Mouse (Mus musculus) liver, postnatal 0 days (tissue): ENCODE results near the gene Lat2. TPM values are rescaled to one million over a fixed set of nuclear protein-coding genes. Genes with fewer than 3 reads are reported as not detected.

ENCODE experiments used
- ATAC-seq: fragments of 200-750 bp; cut with Nextera tagmentation; 2 replicates; pipeline ENCODE4 v1.8.0; 2017; ENCODE audit warnings: mild to moderate bottlenecking, moderate library complexity
- DNase-seq: peaks from one replicate; pipeline ENCODE4 v3.0.0-alpha.2; 2016
- H3K27ac ChIP-seq: fragments of 300-500 bp; sonication (generic); 2 replicates; pipeline ENCODE4 v1.5.1; 2014; ENCODE audit warnings: antibody characterized with exemption, moderate library complexity, mild to moderate bottlenecking, low read depth
- H3K27me3 ChIP-seq: fragments of 300-500 bp; sonication (generic); 2 replicates; pipeline ENCODE4 v1.6.1; 2014; ENCODE audit warnings: low read length, control low read depth, mixed read lengths; ENCODE audit not compliant: insufficient read depth
- H3K36me3 ChIP-seq: fragments of 300-500 bp; sonication (generic); replicated peaks from 2 replicates; pipeline ENCODE4 v1.6.1; 2014; ENCODE audit warnings: mild to moderate bottlenecking, control low read depth, low read length, moderate library complexity, mixed read lengths; ENCODE audit not compliant: insufficient read depth
- H3K4me1 ChIP-seq: fragments of 300-500 bp; sonication (generic); 2 replicates; pipeline ENCODE4 v1.6.1; 2014; ENCODE audit warnings: antibody characterized with exemption, mild to moderate bottlenecking, control low read depth; ENCODE audit not compliant: insufficient read depth
- H3K4me2 ChIP-seq: fragments of 300-500 bp; sonication (generic); 2 replicates; pipeline ENCODE4 v1.6.1; 2014; ENCODE audit warnings: low read depth, mild to moderate bottlenecking, low read length, moderate library complexity, mixed read lengths
- H3K4me3 ChIP-seq: fragments of 300-500 bp; sonication (generic); 2 replicates; pipeline ENCODE4 v1.5.1; 2014; ENCODE audit warnings: low read depth, low read length
- H3K9ac ChIP-seq: fragments of 300-500 bp; sonication (generic); replicated peaks from 2 replicates; pipeline ENCODE4 v1.6.1; 2014; ENCODE audit warnings: mild to moderate bottlenecking, moderate library complexity
- H3K9me3 ChIP-seq: fragments of 300-500 bp; sonication (generic); 2 replicates; pipeline ENCODE4 v1.6.1; 2016; ENCODE audit warnings: mild to moderate bottlenecking, control low read depth, low read length, mixed read lengths
- CTCF ChIP-seq: sonication (generic); IDR thresholded peaks from 2 replicates; pipeline ENCODE4 v1.5.1; 2016; ENCODE audit warnings: antibody characterized with exemption, low read depth
- EP300 ChIP-seq: IDR thresholded peaks from 2 replicates; pipeline ENCODE4 v1.6.1; 2016; ENCODE audit warnings: antibody characterized with exemption, low read depth, mild to moderate bottlenecking
- WGBS: fragments of 180-500 bp; shearing (Covaris S2); extraction: QIAGEN DNeasy Blood & Tissue Kit; methylation state at CpG from one replicate; pipeline ENCODE4 v1.1.7; 2014; ENCODE audit not compliant: insufficient replicate concordance; 5-methylcytosine and 5-hydroxymethylcytosine counted together
- polyA plus RNA-seq: library from polyadenylated mRNA; unstranded; fragments of >200 nt; fragmentation: Nextera tagmentation; extraction: Ambion mirVana; gene quantifications from 2 replicates; pipeline ENCODE4 v1.2.1, GENCODE M21; 2015

Lat2 gene
- polyA plus RNA-seq, 1 experiment from 2014 or later = 2.4 TPM

GRCm38 (mm10) chr5:134632841-134633240 lies 18.0 kb upstream of the Lat2 start:
- peaks cover 28% of the 10 kb centered on the region for H3K4me1 ChIP-seq
- peaks cover 41% of the 10 kb centered on the region for H3K36me3 ChIP-seq
- H3K4me2 ChIP-seq = no peak overlapping the region
- no peak overlapping the region for H3K4me3 ChIP-seq
- H3K9ac ChIP-seq = no peak overlapping the region
- no peak for TF ChIP-seq EP300
- no peak for TF ChIP-seq CTCF
- ATAC-seq (no peak), DNase-seq (no peak)
- no peaks in the 10 kb centered on the region for H3K9me3 ChIP-seq
- WGBS = 67% methylated on average over 2 of the region's 2 CpGs
- no peaks in the 10 kb centered on the region for H3K27me3 ChIP-seq
- no peak overlapping the region for H3K27ac ChIP-seq

DNA sequence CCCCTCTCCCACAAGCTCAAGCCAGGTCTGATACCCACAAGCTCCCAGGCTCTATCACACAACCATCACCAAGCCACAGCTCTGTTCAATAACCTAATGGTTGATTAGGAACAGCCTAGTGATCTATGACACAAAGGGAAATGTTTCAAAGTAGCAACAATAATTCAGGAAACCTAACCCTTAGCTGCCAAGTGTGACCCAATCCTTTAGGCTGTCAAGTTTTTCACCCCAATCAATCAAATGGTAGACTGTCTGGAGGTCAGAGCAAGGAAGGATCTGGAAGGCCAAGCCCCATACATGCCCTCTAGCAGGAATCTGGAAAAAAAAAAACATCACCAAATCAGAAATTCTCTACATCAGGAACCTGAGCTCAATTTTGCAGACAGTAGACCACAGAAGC lies 16.0 kb upstream of the Lat2 start:
- Histone ChIP-seq H3K4me1 (peaks cover 25% of the 10 kb centered on the region), H3K27me3 (no peaks in the 10 kb centered on the region), H3K9ac (no peak overlapping the region), H3K27ac (no peak overlapping the region), H3K4me2 (no peak overlapping the region), H3K9me3 (no peaks in the 10 kb centered on the region), H3K36me3 (peaks cover 60% of the 10 kb centered on the region), H3K4me3 (no peak overlapping the region)
- ATAC-seq (no peak), DNase-seq (no peak)
- no peak for TF ChIP-seq EP300
- TF ChIP-seq CTCF = no peak

- peaks cover 63% of the 10 kb centered on the region for H3K36me3 ChIP-seq
Measured at GRCm38 (mm10) chr5:134629508-134629907, 14.7 kb upstream of the Lat2 start.

DNA sequence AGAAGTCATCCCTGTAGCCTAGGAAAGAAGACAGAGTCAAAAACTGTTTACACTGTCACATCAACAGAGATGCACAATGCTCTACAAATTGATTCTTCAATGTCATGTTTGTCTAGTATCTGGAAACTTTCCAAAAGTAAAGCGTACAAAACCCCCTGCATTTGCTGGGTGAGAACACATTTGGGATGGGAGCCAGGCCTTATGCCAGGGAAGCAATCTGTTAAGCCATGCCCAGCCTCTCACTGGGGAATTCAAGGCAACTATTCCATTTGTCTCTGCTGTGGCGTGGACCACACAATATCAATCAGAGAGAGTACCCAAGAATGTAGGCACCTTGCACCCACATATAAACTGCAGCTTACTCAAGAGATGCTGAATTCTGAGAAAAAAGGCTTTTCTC lies 7.2 kb upstream of the Lat2 start:
- DNase-seq (no peak), ATAC-seq (no peak)
- Histone ChIP-seq H3K27ac (no peak overlapping the region), H3K4me2 (no peak overlapping the region), H3K27me3 (no peaks in the 10 kb centered on the region), H3K4me1 (no peaks in the 10 kb centered on the region), H3K9me3 (no peaks in the 10 kb centered on the region), H3K36me3 (peaks cover 94% of the 10 kb centered on the region), H3K4me3 (no peak overlapping the region), H3K9ac (no peak overlapping the region)
- WGBS = 78% methylated on average over 2 of the region's 2 CpGs
- TF ChIP-seq EP300 (no peak), CTCF (no peak)

More at GRCm38 (mm10) chr5:134629508-134629907, 14.7 kb upstream of the Lat2 start:
- WGBS = 62% methylated on average over 4 of the region's 4 CpGs
- H3K9me3 ChIP-seq = no peaks in the 10 kb centered on the region
- H3K4me2 ChIP-seq = no peak overlapping the region
- no peak overlapping the region for H3K9ac ChIP-seq
- H3K27me3 ChIP-seq = no peaks in the 10 kb centered on the region
- peaks cover 25% of the 10 kb centered on the region for H3K4me1 ChIP-seq
- no peak for TF ChIP-seq CTCF
- TF ChIP-seq EP300 = no peak
- DNase-seq (no peak), ATAC-seq (peak; percentile 72)
- no peak overlapping the region for H3K4me3 ChIP-seq
- H3K27ac ChIP-seq = no peak overlapping the region

DNA sequence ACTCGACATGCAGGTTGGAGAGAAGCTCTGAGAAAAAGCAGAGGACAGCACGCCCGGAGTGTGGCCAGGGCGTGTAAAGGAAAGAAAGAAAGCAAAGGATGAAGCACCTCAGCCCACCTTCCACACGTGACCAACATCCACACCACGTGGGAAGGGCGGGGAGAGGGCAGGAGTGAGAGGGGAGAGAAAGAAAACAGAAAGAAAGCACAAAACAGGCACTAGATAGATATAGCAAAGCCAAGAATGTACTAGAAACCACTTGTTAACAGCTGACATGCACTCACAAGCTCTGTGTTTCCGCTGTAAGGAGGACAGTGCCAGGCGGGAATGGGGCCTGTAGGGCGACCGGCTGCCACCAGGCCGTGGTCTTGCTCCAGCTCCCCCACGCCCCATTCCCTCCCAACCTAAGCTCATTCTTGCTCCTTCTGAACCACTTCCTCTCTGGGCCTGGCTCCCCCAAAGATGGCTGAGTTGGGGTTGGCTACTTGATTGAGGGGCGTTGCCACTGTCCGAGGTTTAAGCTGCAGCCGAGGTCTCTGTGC lies 6.3 kb upstream of the Lat2 start:
- Histone ChIP-seq H3K36me3 (peaks cover 85% of the 10 kb centered on the region), H3K27me3 (no peaks in the 10 kb centered on the region), H3K27ac (no peak overlapping the region), H3K9ac (no peak overlapping the region), H3K4me2 (no peak overlapping the region), H3K4me3 (no peak overlapping the region), H3K9me3 (no peaks in the 10 kb centered on the region), H3K4me1 (no peaks in the 10 kb centered on the region)
- DNase-seq (no peak), ATAC-seq (no peak)
- WGBS = 87% methylated on average over 16 of the region's 16 CpGs
- TF ChIP-seq EP300 (no peak), CTCF (no peak)

GRCm38 (mm10) chr5:134620457-134620856 lies 5.6 kb upstream of the Lat2 start:
- ATAC-seq (no peak), DNase-seq (no peak)
- H3K4me1 ChIP-seq = no peaks in the 10 kb centered on the region
- no peaks in the 10 kb centered on the region for H3K27me3 ChIP-seq
- no peak overlapping the region for H3K27ac ChIP-seq
- H3K4me2 ChIP-seq = no peak overlapping the region
- H3K9me3 ChIP-seq = no peaks in the 10 kb centered on the region
- H3K4me3 ChIP-seq = no peak overlapping the region
- 89% methylated on average over 9 of the region's 9 CpGs for WGBS
- no peak for TF ChIP-seq EP300
- no peak for TF ChIP-seq CTCF
- no peak overlapping the region for H3K9ac ChIP-seq
- H3K36me3 ChIP-seq = peaks cover 79% of the 10 kb centered on the region

DNA sequence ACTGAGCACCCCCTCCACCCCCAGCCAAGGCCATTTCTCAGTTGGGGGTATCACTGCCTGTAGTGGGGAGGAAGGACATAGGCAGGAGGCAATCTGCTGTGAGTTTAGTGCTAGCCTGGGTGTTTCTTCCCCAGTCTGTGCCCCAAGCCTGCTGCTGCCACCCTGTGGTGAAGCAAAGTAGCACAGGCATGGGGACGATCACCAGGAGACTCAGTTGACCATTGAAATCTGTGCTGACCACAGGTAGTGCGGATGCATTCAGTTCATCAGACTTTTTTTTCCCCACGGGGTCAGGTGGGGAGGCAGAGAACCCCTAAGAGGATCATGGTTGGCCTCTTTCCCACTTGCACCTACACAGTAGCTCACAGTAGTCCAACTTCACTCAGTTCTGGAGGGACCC lies 2.2 kb upstream of the Lat2 start:
- Histone ChIP-seq H3K4me2 (no peak overlapping the region), H3K27ac (no peak overlapping the region), H3K4me3 (no peak overlapping the region), H3K27me3 (no peaks in the 10 kb centered on the region), H3K9ac (no peak overlapping the region), H3K4me1 (peaks cover 3% of the 10 kb centered on the region; the same call in 1 of the 2 replicates), H3K9me3 (no peaks in the 10 kb centered on the region), H3K36me3 (peaks cover 45% of the 10 kb centered on the region)
- DNase-seq (peak; percentile 79), ATAC-seq (peak; percentile 40; the same call in 1 of the 2 replicates)
- no peak for TF ChIP-seq EP300
- peak; percentile 95 for TF ChIP-seq CTCF
- WGBS = 29% methylated on average over 3 of the region's 3 CpGs
